Mouse (Mus musculus) liver (tissue): Measurements from ENCODE around the gene Gm20517.

Experiments
- DNase-seq: peaks from one replicate; pipeline ENCODE4 v3.0.0-alpha.2; 2020; ENCODE audit warnings: mixed read lengths

Gene Gm20517

GRCm38 (mm10) chr17:47712889-47713571 lies 101.6 kb downstream of the Gm20517 start:
- no peak for DNase-seq

GRCm38 (mm10) chr17:47715037-47715436 lies 103.6 kb downstream of the Gm20517 start:
- DNase-seq, result no peak

- DNase-seq, result no peak
Observed at GRCm38 (mm10) chr17:47721183-47721582, 109.8 kb downstream of the Gm20517 start.

GRCm38 (mm10) chr17:47726566-47726965 lies 115.2 kb downstream of the Gm20517 start, which contains the start of gene Pgc:
TSS of gene Pgc (plus strand) at chr17:47726842.
- DNase-seq, result no peak

- no peak for DNase-seq
Observed at GRCm38 (mm10) chr17:47730633-47731575, 119.5 kb downstream of the Gm20517 start.
